Mouse (Mus musculus) neutrophil, adult 5-6 weeks (primary cell): ENCODE measurements around the gene Hspb11. TPM values are rescaled to one million over a fixed set of nuclear protein-coding genes. Genes with fewer than 3 reads are reported as not detected.

Experiments used
- ATAC-seq: fragments of 151-379, 151-347 bp; 2 replicates; pipeline ENCODE4 v1.8.0; 2017; ENCODE audit warnings: mild to moderate bottlenecking, moderate TSS enrichment; ENCODE audit not compliant: insufficient number of reproducible peaks, poor library complexity, low FRiP score, severe bottlenecking; ENCODE audit errors: extremely low read depth
- total RNA-seq: library from RNA; stranded (forward); fragments of 200-1000 nt; gene quantifications from 2 replicates; pipeline ENCODE4 v1.2.3, GENCODE M21; 2017

Gene Hspb11
- total RNA-seq, 1 experiment from 2014 or later, result 11.1 TPM

DNA sequence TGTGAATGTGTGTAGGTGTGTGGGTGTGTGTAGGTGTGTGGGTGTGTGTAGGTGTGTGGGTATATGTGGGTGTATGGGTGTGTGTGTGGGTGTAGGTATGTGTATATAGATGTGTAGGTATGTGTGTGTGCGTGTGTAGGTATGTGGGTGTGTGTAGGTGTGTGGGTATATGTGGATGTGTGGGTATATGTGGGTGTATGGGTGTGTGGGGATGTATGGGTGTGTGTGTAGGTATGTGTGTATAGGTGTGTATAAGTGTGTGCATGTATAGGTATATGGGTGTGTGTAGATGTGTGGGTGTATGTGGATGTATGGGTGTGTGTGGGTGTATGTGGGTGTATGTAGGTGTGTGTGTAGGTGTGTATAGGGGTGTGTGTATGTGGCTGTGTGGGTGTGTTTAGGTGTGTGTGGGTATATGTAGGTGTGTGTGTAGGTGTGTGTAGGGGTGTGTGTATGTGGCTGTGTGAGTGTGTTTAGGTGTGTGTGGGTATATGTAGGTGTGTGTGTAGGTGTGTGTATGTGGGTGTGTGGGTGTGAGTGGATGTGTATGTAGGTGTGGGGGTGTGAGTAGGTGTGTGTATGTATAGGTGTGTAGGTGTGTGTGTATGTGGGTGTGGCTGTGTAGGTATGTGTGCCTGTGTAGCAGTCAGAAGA, 47.6 kb downstream of the Hspb11 start:
- no peak for ATAC-seq

DNA sequence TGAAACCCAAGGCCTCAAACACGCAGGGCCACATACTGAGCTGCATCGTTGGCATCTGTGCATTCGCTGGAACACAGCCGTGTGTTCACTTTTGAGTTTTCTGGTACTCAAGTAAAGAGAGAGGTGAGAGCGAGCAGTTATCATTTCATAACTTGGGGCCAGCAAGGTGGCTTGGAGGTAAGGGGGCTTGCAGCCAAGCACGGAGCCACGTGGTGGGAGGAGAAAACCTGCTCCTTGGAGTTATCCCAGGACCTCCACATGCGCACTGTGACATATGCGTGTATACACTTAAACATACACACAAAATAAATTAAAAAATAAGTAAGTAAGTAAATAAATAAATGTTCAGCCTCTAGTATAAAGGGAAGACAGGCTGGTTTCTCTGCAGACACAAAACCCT, 48.8 kb downstream of the Hspb11 start:
- ATAC-seq, result no peak

DNA sequence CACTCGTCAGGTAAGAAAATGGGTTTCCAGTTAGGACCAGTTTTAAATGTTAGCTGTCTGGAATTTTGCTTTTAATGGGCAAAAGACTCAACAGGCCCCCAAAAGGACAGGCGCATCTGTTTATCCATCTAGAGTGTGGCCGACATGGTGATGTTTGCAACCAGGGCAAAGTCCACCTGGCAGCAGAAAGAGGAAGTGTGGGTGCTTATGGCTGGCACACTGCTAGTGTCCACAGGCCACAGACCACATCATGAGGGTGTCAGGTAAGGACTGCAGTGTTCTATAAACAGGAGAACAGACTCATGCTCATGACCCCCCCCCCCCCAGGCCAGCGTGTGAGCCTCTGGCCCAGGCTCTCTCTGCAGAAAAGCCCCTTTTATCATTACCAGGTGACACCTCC, 49.4 kb downstream of the Hspb11 start:
- ATAC-seq, result no peak

DNA sequence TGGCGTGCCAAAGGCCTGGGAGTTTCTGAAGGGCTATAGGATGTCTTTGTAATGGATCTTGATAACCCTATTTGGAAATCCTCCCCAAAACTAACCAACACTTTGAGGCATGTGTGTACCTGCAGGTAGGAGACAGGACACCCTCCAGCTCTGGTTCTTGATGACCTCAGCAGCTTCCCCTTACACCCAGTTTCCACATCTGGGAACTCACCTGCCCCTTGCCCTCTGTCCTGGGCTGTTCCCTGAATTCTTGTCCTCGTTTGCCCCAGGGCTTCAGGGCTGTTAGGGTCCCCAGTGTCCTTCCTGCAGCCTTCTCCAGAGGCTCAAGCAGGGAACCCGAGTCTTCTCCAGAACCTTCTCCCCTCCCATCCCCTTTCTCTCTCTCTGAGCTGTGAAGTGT, 50.1 kb downstream of the Hspb11 start:
- no peak for ATAC-seq

DNA sequence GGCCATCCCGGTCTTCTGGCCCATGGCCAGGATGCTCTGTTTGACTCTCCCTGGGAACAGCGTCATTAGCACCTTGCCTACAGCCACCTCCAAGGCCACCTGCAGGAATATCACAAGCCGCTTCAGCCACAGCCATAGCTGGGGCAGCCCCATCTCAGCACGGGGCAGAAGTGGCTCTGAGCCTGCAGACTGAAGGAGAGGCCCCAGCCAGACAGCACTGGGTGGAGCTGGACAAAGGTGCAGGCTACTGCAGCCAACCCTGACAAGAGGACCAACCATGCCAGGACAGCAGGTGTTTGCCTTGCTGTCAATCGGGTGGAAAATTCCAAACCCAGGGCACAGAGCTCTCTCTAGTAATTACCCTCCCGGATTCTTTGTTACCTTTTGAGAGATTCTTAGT, 53.6 kb downstream of the Hspb11 start, which contains the start of gene Dio1:
Dio1 (minus strand) TSS at position 204 of the 400 bp plus-strand sequence.
- ATAC-seq, result no peak

DNA sequence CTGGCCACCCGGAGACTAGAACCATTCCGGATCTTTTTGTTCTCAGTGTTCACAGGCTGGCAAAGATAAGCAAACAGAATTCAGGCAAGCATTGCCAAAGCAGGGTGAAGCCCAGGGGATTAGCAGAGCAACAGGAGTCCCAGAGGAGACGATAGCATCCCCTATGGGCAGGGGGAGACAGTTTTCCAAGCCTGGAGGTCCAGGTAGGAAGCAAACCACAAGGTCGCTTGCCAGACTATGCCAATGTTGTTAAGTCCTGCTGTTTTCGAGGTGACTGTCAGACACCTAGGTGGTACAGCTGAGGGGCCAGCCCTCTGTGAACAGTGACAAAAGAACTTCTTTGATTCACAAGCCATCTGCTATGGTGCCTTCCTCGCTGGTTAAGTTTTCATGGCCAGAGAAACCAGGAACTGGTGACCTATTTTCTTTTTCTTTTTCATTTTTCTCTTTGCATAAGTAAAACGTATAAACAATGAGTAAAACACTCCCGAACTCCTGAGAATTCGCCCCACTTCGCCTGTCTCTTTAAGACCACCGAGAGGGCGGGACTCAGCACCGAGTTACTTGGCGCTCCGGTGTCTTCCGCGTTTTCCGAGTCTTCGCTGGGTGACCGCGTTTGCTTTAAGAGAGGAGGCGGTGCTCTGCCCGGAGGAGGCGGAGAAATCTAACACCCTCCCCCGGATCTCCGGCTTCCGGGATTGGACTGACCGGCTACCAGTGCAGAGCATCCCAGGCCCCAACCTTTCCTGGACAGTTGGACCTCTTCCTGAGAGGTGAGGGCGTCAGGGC, 60.5 kb downstream of the Hspb11 start, which contains the start of gene Yipf1:
Yipf1 (plus strand) TSS at position 674 of the 789 bp plus-strand sequence.
- ATAC-seq, result peak; percentile 95

DNA sequence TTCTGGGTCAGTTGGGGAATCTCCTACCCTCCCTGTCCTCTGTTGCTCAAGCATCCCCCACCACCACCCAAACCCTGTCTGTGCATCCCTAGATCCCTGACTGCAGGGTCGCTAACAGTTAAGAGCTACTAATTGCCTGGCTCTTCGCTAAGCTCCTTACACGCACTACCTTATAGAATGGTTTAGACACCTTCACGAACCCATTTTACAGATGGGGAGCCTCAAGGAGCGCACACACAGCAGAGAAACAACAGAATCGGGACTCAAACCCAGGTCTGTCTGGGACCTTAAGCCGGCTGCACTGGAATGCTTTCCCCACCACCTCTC, 61.0 kb downstream of the Hspb11 start:
- ATAC-seq, result no peak

DNA sequence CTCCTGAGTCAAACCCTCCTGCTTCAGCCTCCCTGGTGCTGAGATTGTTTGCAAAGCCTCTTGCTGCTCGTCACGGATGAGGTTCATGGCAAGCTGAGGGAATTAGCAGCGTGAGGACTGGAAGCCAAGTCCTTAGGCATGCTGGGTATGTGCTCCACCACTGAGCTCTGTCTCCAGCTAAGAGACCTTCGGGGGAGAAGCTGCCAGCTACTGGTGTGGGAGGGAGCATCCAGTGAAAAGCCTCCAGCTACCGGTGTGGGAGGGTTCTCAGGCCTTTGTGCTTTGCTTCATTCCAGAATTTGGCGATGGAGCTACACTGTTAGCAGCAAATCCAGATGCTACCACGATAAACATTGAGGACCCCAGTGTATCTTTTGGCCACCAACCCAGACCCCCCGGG, 65.3 kb downstream of the Hspb11 start:
- no peak for ATAC-seq

DNA sequence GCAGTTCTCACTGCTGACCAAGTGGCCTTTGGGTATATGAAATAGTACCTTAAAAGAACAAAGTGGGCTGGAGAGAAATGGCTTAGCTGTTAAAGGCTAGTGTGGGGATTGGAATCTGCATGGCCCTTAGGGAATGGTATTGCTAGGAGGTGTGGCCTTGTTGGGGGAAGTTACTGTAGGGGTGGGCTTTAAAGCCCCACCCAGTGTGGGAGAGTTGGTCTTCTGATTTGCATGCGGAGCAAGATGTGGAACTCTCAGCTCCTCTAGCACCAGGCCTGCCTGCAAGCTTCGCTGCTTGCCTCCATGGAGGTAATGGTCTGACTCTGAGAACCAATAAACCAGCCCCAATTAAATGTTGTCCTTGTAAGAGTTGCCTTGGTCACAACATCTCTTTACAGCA, 67.6 kb downstream of the Hspb11 start:
- peak; percentile 61; the same call in 1 of the 2 replicates for ATAC-seq

DNA sequence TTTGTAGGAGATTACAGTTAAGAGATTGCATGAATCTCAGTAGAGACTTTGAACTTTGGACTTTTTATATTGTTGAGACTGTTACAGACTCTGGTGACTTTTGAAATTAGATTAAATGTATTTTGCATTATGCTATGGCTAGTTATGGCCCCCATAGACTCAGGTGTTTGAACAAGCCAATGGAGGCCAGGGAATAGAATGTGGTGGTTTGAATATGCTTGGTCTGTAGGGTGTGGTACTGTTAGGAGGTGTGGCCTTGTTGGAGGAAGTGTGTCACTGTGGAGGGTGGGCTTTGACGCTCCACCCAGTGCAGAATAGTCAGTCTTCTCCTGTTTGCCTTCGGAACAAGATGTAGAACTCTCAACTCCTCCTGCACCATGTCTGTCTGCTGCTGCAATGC, 69.7 kb downstream of the Hspb11 start:
- ATAC-seq, result no peak

DNA sequence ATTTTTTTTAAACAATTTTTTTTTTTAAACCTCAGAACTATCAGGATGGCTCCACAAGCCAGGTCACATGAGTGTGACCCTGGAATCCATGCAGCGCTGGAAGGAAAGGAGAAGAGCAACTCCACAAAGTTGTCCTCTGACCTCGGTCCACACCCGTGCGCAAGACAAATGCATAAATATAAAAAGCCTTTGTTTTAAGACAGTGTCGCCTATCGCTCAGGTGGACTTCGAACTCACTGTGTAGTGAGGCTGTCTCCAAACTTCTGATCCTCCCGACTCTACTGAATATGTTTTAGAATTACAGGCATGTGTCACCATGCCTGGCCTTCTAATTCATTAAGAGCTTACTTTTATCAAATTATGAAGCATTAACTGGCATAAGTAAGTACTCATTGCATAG, 75.1 kb downstream of the Hspb11 start:
- ATAC-seq, result no peak

Other genes with a start within 250 kb of the Hspb11 start
- gene Mrpl37, start 186.7 kb upstream of the Hspb11 start, total RNA-seq, result 26.4 and 31.7 TPM in 2 replicates
- 6.0 and 13.0 TPM in 2 replicates for gene Cyb5rl, start 186.6 kb upstream of the Hspb11 start, total RNA-seq
- gene Cdcp2, start 156.7 kb upstream of the Hspb11 start, total RNA-seq, result not detected in 2 replicates
- 202 and 210 TPM in 2 replicates for gene Tmem59, start 75.2 kb upstream of the Hspb11 start, total RNA-seq
- 22.0 and 23.8 TPM in 2 replicates for gene Tceanc2, start 74.5 kb upstream of the Hspb11 start, total RNA-seq
- 0.70 TPM in 1 of 2 replicates, not detected in the other for gene Ldlrad1, start 44.4 kb upstream of the Hspb11 start, total RNA-seq
- 6.1 and 7.9 TPM in 2 replicates for gene Lrrc42, start 61 bp upstream of the Hspb11 start, total RNA-seq
- gene Dio1, start 53.6 kb downstream of the Hspb11 start, total RNA-seq, result not detected in 2 replicates
- 49.5 and 59.7 TPM in 2 replicates for gene Yipf1, start 60.8 kb downstream of the Hspb11 start, total RNA-seq
- 4.8 and 6.1 TPM in 2 replicates for gene Ndc1, start 114.2 kb downstream of the Hspb11 start, total RNA-seq
- gene Glis1, start 181.0 kb downstream of the Hspb11 start, total RNA-seq, result not detected in 2 replicates